Mouse (Mus musculus) thymus, postnatal 0 days (tissue): ENCODE measurements around the gene Samd4. TPM values are rescaled to one million over a fixed set of nuclear protein-coding genes. Genes with fewer than 3 reads are reported as not detected.

Experiments
- DNase-seq: peaks from one replicate; pipeline ENCODE4 v3.0.0-alpha.2; 2015; ENCODE audit warnings: low spot score
- polyA plus RNA-seq: library from polyadenylated mRNA; unstranded; fragments of >200 nt; fragmentation: Nextera tagmentation; extraction: Ambion mirVana; gene quantifications from 2 replicates; pipeline ENCODE4 v1.2.1, GENCODE M21; 2015

Samd4 gene
- polyA plus RNA-seq, 1 experiment from 2014 or later = 0.51 TPM

- no peak for DNase-seq
These were observed 176.3 kb downstream of the Samd4 start for GRCm38 (mm10) chr14:47058969-47059368.

- DNase-seq = no peak
These were observed 182.4 kb downstream of the Samd4 start for GRCm38 (mm10) chr14:47065067-47065466.

GRCm38 (mm10) chr14:47066901-47067300 lies 184.2 kb downstream of the Samd4 start:
- DNase-seq = no peak

- DNase-seq = no peak
These were observed 191.5 kb downstream of the Samd4 start for GRCm38 (mm10) chr14:47074045-47074666.

GRCm38 (mm10) chr14:47075010-47075677 lies 192.5 kb downstream of the Samd4 start:
- DNase-seq = no peak

- DNase-seq = no peak
These were observed 193.2 kb downstream of the Samd4 start for GRCm38 (mm10) chr14:47075856-47076255.

GRCm38 (mm10) chr14:47076956-47077575 lies 194.4 kb downstream of the Samd4 start:
- peak; percentile 80 for DNase-seq

GRCm38 (mm10) chr14:47077576-47077970 lies 194.9 kb downstream of the Samd4 start:
- DNase-seq = no peak

- DNase-seq = no peak
These were observed 197.3 kb downstream of the Samd4 start for GRCm38 (mm10) chr14:47079911-47080310.

GRCm38 (mm10) chr14:47083311-47083710 lies 200.7 kb downstream of the Samd4 start:
- no peak for DNase-seq

- no peak for DNase-seq
These were observed 201.2 kb downstream of the Samd4 start for GRCm38 (mm10) chr14:47083838-47084237.

- no peak for DNase-seq
These were observed 202.0 kb downstream of the Samd4 start for GRCm38 (mm10) chr14:47084686-47085085.

- DNase-seq = peak; percentile 13
These were observed 203.5 kb downstream of the Samd4 start for GRCm38 (mm10) chr14:47086123-47086522.

GRCm38 (mm10) chr14:47086743-47087142 lies 204.1 kb downstream of the Samd4 start:
- DNase-seq = peak; percentile 83

GRCm38 (mm10) chr14:47087182-47087581 lies 204.5 kb downstream of the Samd4 start:
- peak; percentile 86 for DNase-seq

- DNase-seq = no peak
These were observed 205.1 kb downstream of the Samd4 start for GRCm38 (mm10) chr14:47087669-47088250.

GRCm38 (mm10) chr14:47088339-47088738 lies 205.7 kb downstream of the Samd4 start:
- no peak for DNase-seq

- no peak for DNase-seq
These were observed 206.5 kb downstream of the Samd4 start for GRCm38 (mm10) chr14:47089153-47089552.

- no peak for DNase-seq
These were observed 209.3 kb downstream of the Samd4 start for GRCm38 (mm10) chr14:47091908-47092307.

GRCm38 (mm10) chr14:47093355-47093792 lies 210.7 kb downstream of the Samd4 start:
- DNase-seq = no peak

GRCm38 (mm10) chr14:47095036-47095435 lies 212.4 kb downstream of the Samd4 start:
- DNase-seq = no peak

- DNase-seq = no peak
These were observed 213.7 kb downstream of the Samd4 start for GRCm38 (mm10) chr14:47096357-47096756.
